Mouse (Mus musculus): ENCODE measurements around the gene Dis3l2.

DNA sequence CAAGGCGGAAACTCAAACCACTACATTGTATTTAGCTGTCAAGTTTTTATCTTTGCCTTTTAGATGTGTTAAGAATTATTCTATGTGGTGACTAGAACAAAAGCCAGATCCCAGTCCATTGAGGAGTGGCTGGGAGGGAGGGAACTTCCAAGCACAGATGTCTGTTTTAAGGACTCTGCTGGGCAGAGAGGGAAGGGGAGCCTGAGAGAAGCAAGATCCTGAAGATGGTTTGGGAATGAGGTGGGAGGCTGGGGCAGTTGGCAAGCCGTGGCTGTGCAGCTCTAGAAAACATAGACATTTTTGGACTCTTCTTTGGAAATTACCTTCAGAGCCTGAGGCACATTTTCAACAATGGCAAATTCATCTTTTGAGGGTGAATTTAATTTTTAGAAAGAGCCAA is 208.9 kb downstream of the Dis3l2 start:
- TF ChIP-seq CTCF (IDR thresholded peaks at IDR 0.05; ENCODE audit: low read depth, low read length) (no peak), GATA1 (IDR thresholded peaks at IDR 0.05; ENCODE audit: borderline replicate concordance, low read length) (no peak), TAL1 (conservative IDR thresholded peaks at IDR 0.05; ENCODE audit: low read depth, low read length) (no peak), POLR2AphosphoS5 (IDR thresholded peaks at IDR 0.05; ENCODE audit: insufficient replicate concordance, low read depth, low read length) (no peak)

All from G1E (cell line).